Mouse (Mus musculus) liver, adult (tissue): ENCODE data around the gene Wars2.

ENCODE experiments used
- GATA4 ChIP-seq: IDR thresholded peaks from 2 replicates; pipeline ENCODE4 v1.6.1; 2014; ENCODE audit warnings: mild to moderate bottlenecking, low read length; ENCODE audit not compliant: insufficient replicate concordance

Wars2 gene

GRCm38 (mm10) chr3:99235804-99236755 lies 95.2 kb downstream of the Wars2 start:
- TF ChIP-seq GATA4 = no peak

DNA sequence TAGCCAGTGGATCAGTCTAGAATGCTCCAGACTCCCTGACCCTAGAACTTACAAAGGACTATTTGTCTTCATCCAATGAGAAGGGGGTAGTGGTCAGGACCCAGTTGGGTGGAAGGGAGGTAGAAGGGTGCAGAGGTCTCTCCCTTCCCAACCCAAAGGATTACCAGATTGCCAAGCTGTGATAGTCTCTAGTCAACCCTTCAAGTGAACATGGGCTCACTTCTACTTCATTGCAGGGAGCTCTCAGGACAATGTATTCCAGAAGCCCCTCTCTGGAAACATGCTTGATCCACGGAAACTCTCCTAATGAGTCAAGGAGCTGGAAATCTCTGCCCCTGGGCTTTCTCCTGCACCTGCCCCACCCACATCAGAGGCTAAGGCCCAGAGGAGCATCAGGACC lies 97.8 kb downstream of the Wars2 start:
- TF ChIP-seq GATA4 = no peak

GRCm38 (mm10) chr3:99239301-99240045 lies 98.6 kb downstream of the Wars2 start:
- no peak for TF ChIP-seq GATA4

DNA sequence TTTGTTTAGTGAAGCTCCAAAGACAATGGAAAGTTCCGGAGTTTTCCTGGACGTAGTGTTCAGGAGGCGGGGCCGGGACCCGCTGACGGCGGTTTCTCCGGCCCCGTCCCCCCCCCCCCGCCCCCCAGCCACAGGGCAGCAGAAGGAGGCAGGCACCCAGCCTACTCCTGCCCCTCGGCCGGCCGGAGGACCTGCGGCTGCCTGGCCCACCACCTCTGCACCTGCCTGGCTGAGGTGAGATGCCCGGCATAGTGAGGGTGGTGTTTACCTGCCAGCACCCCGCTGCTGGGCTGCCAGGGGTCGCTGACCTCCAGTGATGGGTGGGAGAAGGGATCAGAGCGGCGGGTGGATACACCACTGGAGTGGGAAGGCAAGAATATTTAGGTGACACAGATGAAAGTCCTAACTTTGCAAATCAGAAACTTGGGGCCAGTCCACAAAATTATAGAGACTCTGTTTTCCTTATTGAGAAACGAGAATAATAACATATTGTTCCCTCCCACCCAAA lies 99.4 kb downstream of the Wars2 start, which contains the start of gene Tbx15:
Gene Tbx15, plus strand, starts transcription at position 169 of the 508 bp plus-strand sequence.
- TF ChIP-seq GATA4 = no peak

DNA sequence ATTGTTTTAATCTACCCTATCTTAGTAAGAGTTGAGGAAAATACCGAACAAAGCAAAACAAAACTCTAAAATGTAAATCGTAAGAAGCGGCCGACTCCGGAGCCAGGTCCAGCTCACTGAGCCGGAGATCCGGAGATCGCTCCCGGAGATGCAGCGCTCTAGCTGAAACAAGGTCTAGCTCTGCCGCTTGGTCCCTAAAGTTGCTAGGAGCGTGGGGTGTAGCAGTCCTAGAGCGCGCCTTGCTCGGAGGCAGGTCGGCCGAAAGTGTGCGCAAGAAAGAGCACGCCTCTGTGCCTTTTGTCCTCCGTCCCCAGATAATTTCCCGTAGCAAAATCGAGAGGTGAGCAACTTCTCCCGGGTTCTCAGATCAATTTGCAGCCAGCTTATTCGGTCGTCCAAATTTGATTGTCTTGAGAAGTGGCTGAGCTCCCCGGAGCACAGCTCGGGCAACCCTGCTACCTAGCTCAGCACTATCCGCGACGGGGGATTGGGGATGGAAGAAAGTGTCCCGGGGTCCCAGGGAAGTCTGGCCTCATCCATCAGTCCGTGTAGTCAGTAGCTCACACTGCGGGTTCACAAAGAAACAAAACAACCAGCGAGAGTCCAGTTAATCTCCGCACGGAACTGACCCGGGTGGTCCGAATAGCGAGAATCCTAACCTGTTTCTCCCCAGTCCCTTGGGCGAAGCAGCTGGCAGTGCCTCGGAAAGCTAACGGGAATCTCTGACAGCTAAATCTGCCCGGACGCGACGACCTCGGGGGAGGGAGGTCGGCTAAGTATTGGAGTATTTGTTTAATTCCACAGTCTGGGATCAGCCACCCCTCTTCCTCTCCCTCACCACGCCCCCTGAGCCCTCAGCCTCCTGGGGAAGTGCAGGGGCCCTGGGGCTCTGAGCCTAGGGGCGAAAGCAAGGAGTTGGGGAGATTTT lies 100.2 kb downstream of the Wars2 start:
- no peak for TF ChIP-seq GATA4

DNA sequence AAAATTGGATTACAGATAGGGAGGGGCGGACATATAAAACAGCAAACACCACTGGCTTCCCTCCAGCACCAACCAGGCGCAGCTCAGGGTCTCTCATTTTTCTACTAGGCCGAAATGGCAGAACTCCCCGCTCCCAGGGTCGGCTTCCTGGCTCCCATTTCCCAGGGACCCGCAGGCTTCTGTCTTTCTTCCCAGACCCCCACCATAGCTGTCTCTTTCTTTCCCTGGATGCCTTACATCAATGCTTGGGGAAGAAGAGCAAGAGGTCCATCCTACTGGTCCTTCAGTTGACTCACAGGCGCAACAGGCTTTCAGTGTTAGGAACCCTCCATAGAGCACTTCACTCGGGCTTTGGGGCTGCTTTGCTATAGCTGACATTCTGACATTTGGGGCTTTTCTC lies 101.6 kb downstream of the Wars2 start:
- no peak for TF ChIP-seq GATA4

DNA sequence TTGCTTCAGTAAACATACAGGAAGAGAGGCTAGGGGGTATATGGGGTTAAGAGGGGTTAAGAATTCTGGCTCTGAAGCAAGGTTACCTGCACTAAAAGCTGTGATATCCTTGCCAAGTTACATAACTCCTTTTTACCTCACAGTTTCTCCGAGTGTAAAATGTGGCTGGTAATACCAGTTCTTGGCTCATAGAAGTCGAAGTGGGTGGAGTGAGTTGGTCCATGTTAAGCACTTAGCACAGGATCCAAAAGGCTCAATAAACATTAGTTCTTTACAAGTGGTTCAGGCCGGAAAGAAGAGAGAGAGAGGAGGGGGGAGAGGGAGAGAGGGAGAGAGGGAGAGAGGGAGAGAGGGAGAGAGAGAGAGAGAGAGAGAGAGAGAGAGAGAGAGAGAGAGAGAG lies 104.5 kb downstream of the Wars2 start:
- no peak for TF ChIP-seq GATA4

DNA sequence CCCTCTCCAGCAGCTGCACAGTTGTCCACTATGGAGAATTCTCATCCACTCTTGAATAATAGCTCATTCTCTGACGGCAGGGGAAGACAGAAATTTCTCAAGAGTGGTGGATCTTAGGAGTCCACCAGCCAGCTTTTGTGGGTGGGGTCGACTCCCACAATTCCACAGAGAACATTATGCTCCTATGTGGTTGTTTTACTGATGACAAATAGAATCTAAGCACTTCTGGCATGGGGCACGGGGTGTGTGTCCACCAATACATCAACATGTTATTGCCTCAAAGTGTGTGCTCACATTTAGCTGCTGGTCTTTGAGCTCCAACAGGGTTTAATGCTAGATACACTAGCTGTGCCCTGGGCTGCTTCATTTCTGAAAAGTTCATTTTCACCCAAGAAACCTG lies 105.8 kb downstream of the Wars2 start:
- TF ChIP-seq GATA4 = no peak

DNA sequence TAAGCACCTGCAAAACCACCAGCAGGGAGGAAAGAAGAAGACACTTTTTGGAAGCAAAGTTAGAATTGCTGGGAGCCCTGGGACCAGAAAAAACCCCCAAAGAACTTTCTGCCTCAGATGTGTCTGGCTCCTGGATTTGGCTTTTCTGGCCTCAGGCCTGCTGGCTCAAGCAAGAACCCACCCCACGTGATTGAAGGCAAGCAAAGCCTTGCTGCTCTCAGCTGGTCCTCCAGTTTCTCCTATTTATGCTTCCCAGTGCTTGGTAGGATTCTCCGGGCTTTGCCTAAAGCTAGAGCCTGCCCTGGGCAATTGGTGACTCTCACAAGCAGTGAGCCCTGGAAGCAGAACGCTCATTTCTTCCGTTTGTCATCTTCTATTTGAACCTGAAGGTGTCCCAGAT lies 106.7 kb downstream of the Wars2 start:
- no peak for TF ChIP-seq GATA4

DNA sequence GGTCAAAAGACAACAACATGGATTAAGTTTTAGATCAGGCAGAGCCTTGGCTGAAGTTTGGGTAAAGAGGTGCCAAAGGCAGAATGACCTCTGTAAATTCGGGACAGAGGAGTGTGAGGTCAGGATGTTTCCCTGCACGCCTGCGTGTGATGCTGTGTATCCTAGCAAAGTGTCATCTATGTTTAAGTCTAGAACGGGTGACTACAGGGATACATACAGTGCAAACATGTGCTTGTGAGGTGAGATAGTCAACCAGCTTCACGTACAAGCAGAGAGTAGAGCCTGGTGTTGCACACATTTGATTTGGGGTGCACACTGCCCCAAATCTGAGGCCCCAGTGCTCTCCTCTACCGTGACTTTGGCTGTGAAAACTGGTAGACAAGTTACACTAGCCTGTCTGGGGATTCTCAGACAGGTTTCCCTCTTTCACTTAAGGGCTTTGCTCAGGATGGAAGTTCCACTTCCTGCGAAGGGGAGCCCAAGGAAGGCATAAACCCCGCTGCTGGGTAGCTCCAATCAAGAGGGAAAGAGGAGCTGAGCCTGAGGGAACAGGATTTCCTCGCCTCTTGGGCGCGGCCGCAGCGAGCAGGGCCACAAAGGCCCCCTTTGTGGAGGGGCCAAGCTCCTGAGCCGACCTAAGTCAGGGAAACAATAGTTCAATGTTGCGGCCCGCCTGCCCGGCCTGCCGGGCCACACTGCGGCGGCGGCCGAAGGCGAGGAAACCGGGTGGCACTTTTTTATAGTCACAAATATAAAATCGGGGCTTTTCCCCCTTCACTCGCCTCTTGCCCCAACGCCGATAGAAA lies 107.3 kb downstream of the Wars2 start:
- TF ChIP-seq GATA4 = no peak

DNA sequence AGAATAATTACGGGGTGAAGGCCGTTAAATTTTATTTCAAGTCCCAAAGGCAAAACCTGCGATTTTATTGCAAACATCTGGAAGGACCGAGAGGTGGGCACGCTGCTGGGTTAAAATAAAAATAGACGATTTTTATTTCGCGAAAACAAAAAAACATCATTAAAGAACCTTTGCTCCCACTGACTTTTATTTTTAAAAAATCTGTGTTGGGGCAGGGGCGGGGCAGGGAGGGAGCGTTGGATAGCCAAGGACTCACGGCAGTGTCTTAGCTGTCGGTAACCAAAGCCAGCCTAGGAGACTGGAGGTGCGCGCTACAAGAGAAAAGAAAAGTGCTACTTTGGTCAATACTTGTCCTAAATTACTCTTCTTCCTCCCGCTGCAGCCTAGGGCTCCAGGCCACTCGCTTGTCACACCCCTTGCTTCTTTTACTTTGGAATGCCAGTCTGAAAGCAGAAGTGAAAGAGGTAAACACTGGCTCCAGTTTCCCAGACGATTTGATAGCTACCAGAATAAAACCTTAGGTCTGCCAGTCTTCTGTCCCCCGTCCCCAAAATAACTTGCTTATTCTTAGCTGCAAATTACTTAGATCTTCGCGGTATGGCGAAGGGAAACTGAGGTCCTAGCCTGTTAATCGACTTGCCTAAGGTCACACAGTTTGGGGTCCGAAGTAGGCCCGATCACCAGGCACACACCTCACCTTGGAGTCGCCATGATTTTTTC lies 108.1 kb downstream of the Wars2 start:
- no peak for TF ChIP-seq GATA4

DNA sequence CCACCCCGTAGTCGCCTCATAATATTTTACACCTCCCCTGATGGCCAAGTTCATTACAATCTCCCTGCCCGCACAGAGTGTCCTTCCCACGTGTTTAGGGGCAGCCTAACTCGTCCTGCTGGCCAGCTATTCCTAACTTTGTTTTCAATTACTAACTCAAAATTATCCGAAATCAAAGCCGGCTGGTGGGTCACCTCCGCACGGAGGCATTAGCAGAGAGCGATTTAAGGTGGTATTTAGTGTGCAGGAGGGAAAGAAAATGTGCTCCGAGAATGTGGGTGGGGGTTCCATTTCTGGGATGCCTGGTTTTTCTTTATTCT lies 108.6 kb downstream of the Wars2 start:
- no peak for TF ChIP-seq GATA4

DNA sequence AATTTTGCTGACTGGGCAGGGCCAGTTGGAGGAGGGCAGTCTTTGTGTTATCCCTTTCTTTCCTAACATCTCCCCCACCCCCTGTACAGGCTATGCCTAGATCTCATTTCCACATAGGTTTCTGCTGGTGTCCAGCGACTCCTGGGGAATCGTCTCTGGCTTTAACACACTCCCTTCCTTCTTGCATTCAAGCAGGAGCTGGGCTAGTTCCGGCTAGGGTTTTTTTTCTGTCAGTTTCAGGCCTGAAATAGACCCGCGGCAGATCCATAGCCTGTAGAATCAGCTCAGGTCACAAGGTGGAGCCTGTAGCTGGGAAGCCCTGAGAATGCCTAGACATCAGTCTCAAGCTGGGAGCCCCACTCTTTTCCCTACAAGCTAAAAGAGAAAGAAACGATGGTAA lies 109.0 kb downstream of the Wars2 start:
- TF ChIP-seq GATA4 = no peak
